Mouse (Mus musculus): ENCODE results near the gene Chrna4. TPM values are rescaled to one million over a fixed set of nuclear protein-coding genes. Genes with fewer than 3 reads are reported as not detected.

The Chrna4 gene
- 13.0 and 15.8 TPM in 2 replicates for polyA plus RNA-seq (2012; rRNA removed)

DNA sequence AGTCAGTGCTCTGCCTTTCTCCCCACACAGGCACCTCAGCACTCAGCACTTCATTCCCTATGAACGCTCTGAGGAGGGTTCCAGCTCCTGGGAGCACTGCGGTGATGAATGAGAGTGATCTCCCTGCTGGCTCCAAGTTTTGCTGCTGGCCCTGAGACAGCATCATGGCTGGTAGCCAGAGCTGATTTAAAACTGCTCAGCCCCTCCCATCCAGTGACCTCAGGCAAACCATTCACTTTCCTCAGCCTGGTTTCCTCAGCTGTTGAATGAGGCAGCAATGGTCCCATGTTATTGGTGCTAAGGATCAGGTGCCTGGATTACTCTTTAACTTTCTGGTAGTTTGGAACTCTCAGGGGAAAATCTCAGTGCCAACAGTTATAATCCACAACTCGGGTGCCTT is at the start of gene Chrna4:
Gene Chrna4 (minus strand): TSS at position 110 of the 400 bp plus-strand sequence.

DNA sequence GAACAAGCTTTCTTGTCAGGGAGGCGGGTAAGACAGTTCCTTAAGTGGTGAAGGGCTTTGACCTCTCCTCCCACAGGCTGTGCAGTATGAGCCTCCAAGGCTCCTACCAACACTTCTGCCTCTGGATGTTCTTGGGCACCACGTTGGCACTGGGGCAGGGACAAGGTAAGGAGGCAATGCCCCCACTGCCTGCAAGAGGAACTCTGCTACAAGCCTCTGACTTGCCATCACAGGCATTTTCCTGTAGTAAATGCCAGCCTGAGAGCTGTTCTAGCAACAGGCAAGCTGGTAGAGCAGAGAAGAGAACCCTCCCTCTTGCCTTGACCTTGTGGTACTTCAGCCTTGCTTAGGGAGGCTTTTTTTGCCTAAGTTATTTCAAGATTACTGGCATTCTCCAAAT is 56.9 kb downstream of the Chrna4 start, which contains the start of gene Col20a1:
Gene Col20a1 (plus strand): TSS at position 87 of the 400 bp plus-strand sequence.

Other genes with a start within 250 kb of the Chrna4 start
- 57.7 and 65.5 TPM in 2 replicates for gene Ythdf1, start 122.6 kb downstream of the Chrna4 start, polyA plus RNA-seq (2012; rRNA removed)
- gene Birc7, start 114.5 kb downstream of the Chrna4 start, polyA plus RNA-seq (2012; rRNA removed), result 0.04 and 0.10 TPM in 2 replicates
- 49.7 and 53.1 TPM in 2 replicates for gene Nkain4, start 88.8 kb downstream of the Chrna4 start, polyA plus RNA-seq (2012; rRNA removed)
- 105 and 122 TPM in 2 replicates for gene Arfgap1, start 76.3 kb downstream of the Chrna4 start, polyA plus RNA-seq (2012; rRNA removed)
- gene Col20a1, start 57.0 kb downstream of the Chrna4 start, polyA plus RNA-seq (2012; rRNA removed), result 0.96 and 2.4 TPM in 2 replicates
- 66.5 and 69.9 TPM in 2 replicates for gene Kcnq2, start 91.8 kb upstream of the Chrna4 start, polyA plus RNA-seq (2012; rRNA removed)
- 86.1 and 90.0 TPM in 2 replicates for gene Eef1a2, start 113.5 kb upstream of the Chrna4 start, polyA plus RNA-seq (2012; rRNA removed)
- 247 and 280 TPM in 2 replicates for gene Ppdpf, start 143.7 kb upstream of the Chrna4 start, polyA plus RNA-seq (2012; rRNA removed)
- 0.02 and 0.03 TPM in 2 replicates for gene Ptk6, start 159.2 kb upstream of the Chrna4 start, polyA plus RNA-seq (2012; rRNA removed)
- gene Srms, start 169.6 kb upstream of the Chrna4 start, polyA plus RNA-seq (2012; rRNA removed), result 0.15 and 0.21 TPM in 2 replicates
- gene Fndc11, start 176.5 kb upstream of the Chrna4 start, polyA plus RNA-seq (2012; rRNA removed), result 0.07 and 0.09 TPM in 2 replicates
- 2.3 and 3.6 TPM in 2 replicates for gene Helz2, start 198.5 kb upstream of the Chrna4 start, polyA plus RNA-seq (2012; rRNA removed)
- gene Gmeb2, start 244.5 kb upstream of the Chrna4 start, polyA plus RNA-seq (2012; rRNA removed), result 32.1 and 35.0 TPM in 2 replicates

All from central nervous system, embryonic 14 days (tissue).